Mouse (Mus musculus) embryonic fibroblast, embryonic 13.5 days (primary cell): ENCODE results near the gene Vac14. TPM values are rescaled to one million over a fixed set of nuclear protein-coding genes. Genes with fewer than 3 reads are reported as not detected.

Source experiments
- H3K27ac ChIP-seq: 2 replicates; pipeline ENCODE4 v1.5.1; 2012; ENCODE audit warnings: low read length, control low read depth, inconsistent platforms; ENCODE audit not compliant: insufficient read depth
- H3K4me1 ChIP-seq: 2 replicates; pipeline ENCODE4 v1.6.1; 2011; ENCODE audit warnings: low read length; ENCODE audit not compliant: control insufficient read depth, insufficient read depth
- H3K4me3 ChIP-seq: 2 replicates; pipeline ENCODE4 v1.5.1; 2011; ENCODE audit warnings: mild to moderate bottlenecking, control low read depth, low read length; ENCODE audit not compliant: insufficient read depth
- CTCF ChIP-seq: IDR thresholded peaks from 2 replicates; pipeline ENCODE4 v1.5.1; 2011; ENCODE audit warnings: mild to moderate bottlenecking, control low read depth, low read length, moderate library complexity, borderline replicate concordance; ENCODE audit not compliant: insufficient read depth
- POLR2A ChIP-seq: IDR thresholded peaks from 2 replicates; pipeline ENCODE4 v1.6.1; 2011; ENCODE audit warnings: low read depth, mild to moderate bottlenecking, control low read depth, low read length, moderate library complexity
- polyA plus RNA-seq: library from polyadenylated mRNA; stranded (reverse); fragments of >200 nt; gene quantifications from 2 replicates; pipeline ENCODE4 v1.2.4, GENCODE M21; 2011; ENCODE audit warnings: low read depth; ENCODE audit not compliant: missing spikeins, insufficient read length

Gene Vac14
- polyA plus RNA-seq, 1 experiment: 21.1 TPM

GRCm38 (mm10) chr8:110645340-110645739 is 27.0 kb downstream of the Vac14 start:
- Histone ChIP-seq H3K27ac (no peak overlapping the region), H3K4me3 (no peak overlapping the region), H3K4me1 (0 out of 2 replicates have a peak, but pooled peaks cover 4% of the 10 kb centered on the region)
- TF ChIP-seq CTCF (no peak), POLR2A (no peak)

- TF ChIP-seq POLR2A: no peak
- peak; percentile 76 for TF ChIP-seq CTCF
Measured at GRCm38 (mm10) chr8:110646064-110646463, 27.7 kb downstream of the Vac14 start.

DNA sequence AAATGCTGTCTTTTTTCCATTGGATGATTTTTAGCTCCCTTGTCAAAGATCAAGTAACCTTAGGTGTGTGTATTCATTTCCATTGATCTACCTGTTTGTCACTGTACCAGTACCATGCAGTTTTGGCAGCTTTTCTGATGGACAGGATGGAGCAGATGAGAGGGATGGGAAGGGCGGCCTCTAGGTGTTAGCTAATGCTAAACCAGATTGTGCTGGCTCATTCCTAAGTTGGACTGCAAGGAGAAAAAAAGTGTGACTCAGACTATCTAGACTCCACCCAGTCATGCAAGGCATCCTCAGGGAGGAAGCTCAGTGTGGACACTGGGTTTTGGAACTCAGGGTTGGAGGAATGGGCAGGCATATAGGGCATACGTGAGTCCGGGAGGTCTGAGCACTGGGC is 30.2 kb downstream of the Vac14 start:
- H3K27ac ChIP-seq: no peak overlapping the region
- TF ChIP-seq POLR2A (no peak), CTCF (no peak)
- no peak overlapping the region for H3K4me3 ChIP-seq
- H3K4me1 ChIP-seq: 0 out of 2 replicates have a peak, but pooled peaks cover 4% of the 10 kb centered on the region

More at GRCm38 (mm10) chr8:110646064-110646463, 27.7 kb downstream of the Vac14 start:
- H3K4me1 ChIP-seq: 0 out of 2 replicates have a peak, but pooled peaks cover 4% of the 10 kb centered on the region
- H3K4me3 ChIP-seq: no peak overlapping the region
- H3K27ac ChIP-seq: no peak overlapping the region

DNA sequence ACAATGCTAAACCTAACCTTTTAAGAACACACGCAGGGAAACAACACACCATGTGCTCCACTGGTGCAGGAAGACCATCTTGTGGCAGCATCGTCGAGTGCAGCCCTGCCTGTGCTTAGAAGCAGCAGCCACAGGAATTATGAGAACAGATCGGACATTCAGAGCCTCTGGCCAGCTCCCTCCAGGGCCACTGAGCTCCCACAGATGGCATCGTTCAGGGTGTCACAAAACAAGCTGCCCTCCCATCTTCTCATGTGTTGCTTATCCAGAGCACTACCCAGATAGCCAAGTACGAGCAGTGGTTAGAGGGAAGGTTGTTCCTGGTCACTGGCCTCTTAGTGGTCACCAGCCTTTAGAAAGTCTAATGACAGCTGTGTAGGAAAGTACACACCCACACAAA is 30.9 kb downstream of the Vac14 start:
- Histone ChIP-seq H3K27ac (no peak overlapping the region), H3K4me1 (0 out of 2 replicates have a peak, but pooled peaks cover 4% of the 10 kb centered on the region), H3K4me3 (no peak overlapping the region)
- TF ChIP-seq POLR2A: no peak
- TF ChIP-seq CTCF: no peak

GRCm38 (mm10) chr8:110650838-110651237 is 32.5 kb downstream of the Vac14 start:
- Histone ChIP-seq H3K4me1 (0 out of 2 replicates have a peak, but pooled peaks cover 4% of the 10 kb centered on the region), H3K4me3 (no peak overlapping the region), H3K27ac (no peak overlapping the region)
- no peak for TF ChIP-seq CTCF
- no peak for TF ChIP-seq POLR2A

GRCm38 (mm10) chr8:110651847-110652246 is 33.5 kb downstream of the Vac14 start:
- H3K4me1 ChIP-seq: 0 out of 2 replicates have a peak, but pooled peaks cover 4% of the 10 kb centered on the region
- TF ChIP-seq CTCF (no peak), POLR2A (no peak)
- H3K27ac ChIP-seq: no peak overlapping the region
- no peak overlapping the region for H3K4me3 ChIP-seq

DNA sequence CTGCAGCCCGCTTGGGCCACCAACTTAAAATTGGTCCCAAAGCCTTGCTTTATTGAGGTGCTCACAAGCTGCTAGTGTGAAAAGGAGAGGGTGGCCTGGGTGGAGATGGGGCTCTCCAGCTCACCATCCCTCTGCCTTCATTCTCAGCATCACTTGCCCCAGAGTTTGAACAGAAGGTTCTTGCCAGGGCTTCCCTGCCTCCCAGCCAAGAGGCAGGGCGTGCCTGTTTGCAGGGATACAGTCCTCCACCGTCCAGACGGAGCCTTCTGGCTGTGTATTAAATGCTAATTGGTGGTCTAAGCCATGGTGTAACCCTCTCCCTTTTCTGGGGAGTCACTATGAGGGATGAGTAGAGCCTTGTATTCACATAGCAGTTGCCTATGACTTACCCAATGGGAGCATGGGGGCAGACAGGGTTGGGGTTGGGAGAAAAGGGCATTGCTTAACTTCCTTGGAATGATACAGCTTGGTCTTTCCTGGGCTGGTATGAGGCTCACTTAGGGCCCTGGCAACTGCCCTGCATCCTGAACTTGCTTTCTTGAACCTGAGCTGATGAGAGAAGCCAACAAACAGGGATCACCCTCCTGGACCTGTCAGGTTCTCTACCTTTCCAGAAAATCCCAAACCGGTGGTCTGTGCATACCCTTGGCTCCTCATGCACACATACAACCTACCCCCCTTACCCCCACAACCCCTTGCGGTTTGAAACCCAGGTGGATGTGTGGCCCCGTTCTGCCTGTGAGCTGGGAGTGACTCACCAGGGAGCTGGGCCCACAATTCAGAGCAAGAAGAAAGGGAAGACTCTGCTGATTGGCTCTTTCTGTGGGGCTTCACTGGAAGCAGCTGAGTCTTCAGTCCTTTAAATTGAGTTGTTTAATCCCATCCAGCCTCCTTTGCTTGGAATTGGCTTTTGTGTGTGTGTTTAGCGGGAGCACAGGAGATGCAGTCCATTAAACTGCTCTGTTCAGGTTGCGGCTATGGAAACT is 36.0 kb downstream of the Vac14 start:
- TF ChIP-seq POLR2A: no peak
- TF ChIP-seq CTCF: no peak

GRCm38 (mm10) chr8:110655827-110656226 is 37.4 kb downstream of the Vac14 start:
- no peak overlapping the region for H3K4me3 ChIP-seq
- H3K27ac ChIP-seq: no peak overlapping the region
- H3K4me1 ChIP-seq: no peaks in the 10 kb centered on the region
- TF ChIP-seq POLR2A: no peak
- TF ChIP-seq CTCF: no peak

More for the DNA sequence above, 36.0 kb downstream of the Vac14 start:
- Histone ChIP-seq H3K27ac (no peak overlapping the region), H3K4me3 (no peak overlapping the region), H3K4me1 (no peaks in the 10 kb centered on the region)

GRCm38 (mm10) chr8:110657661-110658060 is 39.3 kb downstream of the Vac14 start:
- TF ChIP-seq CTCF (no peak), POLR2A (no peak)
- Histone ChIP-seq H3K27ac (no peak overlapping the region), H3K4me3 (no peak overlapping the region), H3K4me1 (no peaks in the 10 kb centered on the region)

- no peak overlapping the region for H3K4me3 ChIP-seq
- H3K27ac ChIP-seq: no peak overlapping the region
- peaks cover 3% of the 10 kb centered on the region; the same call in 1 of the 2 replicates for H3K4me1 ChIP-seq
- TF ChIP-seq POLR2A (no peak), CTCF (no peak)
Measured at GRCm38 (mm10) chr8:110660121-110660520, 41.7 kb downstream of the Vac14 start.
